Mouse (Mus musculus) layer of hippocampus, adult 18-20 months (tissue): Measurements from ENCODE around the gene Ceacam2. TPM values are rescaled to one million over a fixed set of nuclear protein-coding genes. Genes with fewer than 3 reads are reported as not detected.
A peak's percentile ranks its signal among the peaks of the same experiment; 100 is the strongest.
"Not testable (repeated sequence)": the region's sequence is repeated elsewhere in the genome, so short reads cannot be mapped to it uniquely, and the experiment has no call there.

Experiments used
- DNase-seq, 2 experiments: peaks; one replicate each; pipeline ENCODE4 v3.0.0; 2022; ENCODE audit warnings: low spot score in 2 of 2
- total RNA-seq, 2 experiments: library from RNA; stranded (reverse); gene quantifications; 2 replicates each; pipeline ENCODE4 v1.2.3; 2021

Gene Ceacam2
- total RNA-seq, 2 experiments from 2014 or later, result 0.72 to 0.99 TPM

GRCm38 (mm10) chr7:25485061-25485460 is 54.6 kb downstream of the Ceacam2 start:
- DNase-seq, result no peak

GRCm38 (mm10) chr7:25483133-25483735 is 56.4 kb downstream of the Ceacam2 start:
- no peak for DNase-seq

DNA sequence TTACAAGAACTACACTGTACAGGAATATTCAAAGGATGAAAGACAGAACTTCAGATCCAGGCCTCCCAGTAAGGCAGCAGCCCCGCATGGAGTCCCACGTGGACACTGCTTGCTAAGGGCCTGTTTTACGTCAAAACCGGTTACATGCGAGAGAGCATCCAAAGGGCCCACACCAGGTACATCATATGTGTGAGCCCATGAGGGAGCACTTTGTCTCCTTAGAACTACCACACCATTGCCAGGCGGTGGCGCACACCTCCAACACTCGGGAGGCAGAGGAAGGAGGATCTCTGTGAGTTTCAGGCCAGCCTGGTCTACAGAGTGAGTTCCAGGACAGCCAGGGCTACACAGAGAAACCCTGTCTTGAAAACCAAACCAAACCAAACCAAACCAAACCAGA is 58.9 kb downstream of the Ceacam2 start:
- DNase-seq, result not testable (repeated sequence)

- peak in 1 of 2 experiments; percentile 69 for DNase-seq
These were observed 60.2 kb downstream of the Ceacam2 start for GRCm38 (mm10) chr7:25479440-25479839.

DNA sequence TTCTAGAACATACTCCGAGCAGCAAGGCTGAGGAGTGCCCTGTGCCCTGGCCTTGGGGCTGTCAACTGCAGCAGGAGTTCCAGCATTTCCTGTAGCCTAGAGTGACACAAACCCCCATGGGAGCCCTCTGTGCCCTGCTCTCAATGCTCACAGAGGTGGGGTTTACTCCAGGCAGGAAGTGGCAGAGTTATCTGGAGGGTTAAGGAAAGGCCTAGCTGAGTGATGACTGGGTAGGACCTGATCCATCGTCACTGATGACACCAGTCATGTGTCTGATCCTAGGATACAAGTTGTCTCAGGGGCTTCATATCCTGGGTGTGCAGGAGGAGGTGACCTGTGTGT is 61.9 kb downstream of the Ceacam2 start:
- not testable (repeated sequence) for DNase-seq

DNA sequence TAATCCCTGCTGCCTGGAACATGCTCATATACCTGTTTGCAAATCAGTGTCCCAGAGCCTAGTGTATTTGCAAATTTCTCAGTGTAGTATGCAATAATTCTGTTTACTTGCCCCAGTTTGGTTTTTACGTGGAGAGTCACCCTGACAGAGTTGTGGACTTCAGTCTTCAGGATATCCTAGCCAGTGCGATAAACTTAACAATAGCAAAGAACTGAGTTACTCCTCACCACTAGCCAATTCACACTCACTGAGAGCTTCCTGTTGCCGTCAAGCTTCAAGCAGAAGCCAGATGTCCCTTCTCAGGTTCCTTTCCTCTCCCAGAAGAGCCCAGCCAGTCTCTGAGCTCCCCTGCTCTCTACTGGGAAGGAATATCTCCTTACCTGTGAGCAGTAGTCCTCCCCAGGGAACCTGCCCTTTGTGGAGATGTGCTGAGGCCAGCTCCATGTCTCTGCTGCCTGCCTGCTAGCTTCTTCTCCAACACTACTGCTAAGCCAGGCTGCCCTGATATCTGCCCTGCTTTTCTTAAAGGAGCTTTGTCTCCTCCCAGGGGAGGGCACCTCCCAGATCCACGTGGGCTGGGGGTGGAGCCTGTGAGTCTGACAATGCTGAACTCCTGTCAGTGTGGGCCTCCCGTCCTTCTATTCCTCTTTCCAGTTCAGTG is 62.4 kb downstream of the Ceacam2 start, which contains the start of gene Ceacam1:
Ceacam1 (minus strand) TSS at position 513 of the 661 bp plus-strand sequence.
- peak in 1 of 2 experiments; percentile 21 for DNase-seq

GRCm38 (mm10) chr7:25471821-25472220 is 67.8 kb downstream of the Ceacam2 start:
- not testable (repeated sequence) for DNase-seq

Other genes with a start within 250 kb of the Ceacam2 start
- 10 to 100 TPM; 19.3 to 27.7 TPM for gene Pafah1b3, start 241.9 kb downstream of the Ceacam2 start, total RNA-seq
- not detected for gene Prr19, start 238.4 kb downstream of the Ceacam2 start, total RNA-seq
- gene Tmem145, start 233.8 kb downstream of the Ceacam2 start, total RNA-seq, result 10 to 100 TPM; 23.0 to 25.0 TPM
- gene Megf8, start 222.7 kb downstream of the Ceacam2 start, total RNA-seq, result 10 to 100 TPM; 99.1 to 99.9 TPM
- not detected for gene Cnfn, start 170.1 kb downstream of the Ceacam2 start, total RNA-seq
- gene Lipe, start 141.1 kb downstream of the Ceacam2 start, total RNA-seq, result 10 to 100 TPM in 1 of 2 experiments, 1 to 10 TPM in 1; 9.4 to 11.0 TPM
- gene Cxcl17, start 127.0 kb downstream of the Ceacam2 start, total RNA-seq, result not detected
- gene Ceacam1, start 62.3 kb downstream of the Ceacam2 start, total RNA-seq, result 1 to 10 TPM; 3.2 to 3.8 TPM
- under 1 TPM in 1 of 2 experiments, not detected in 1; 0.38 TPM for gene Erich4, start 76.0 kb upstream of the Ceacam2 start, total RNA-seq
- gene Dmac2, start 79.6 kb upstream of the Ceacam2 start, total RNA-seq, result 10 to 100 TPM; 50.5 to 53.9 TPM
- 1 to 10 TPM in 1 of 2 experiments, under 1 TPM in 1; 0.61 to 1.3 TPM for gene B3gnt8, start 86.8 kb upstream of the Ceacam2 start, total RNA-seq
- 10 to 100 TPM; 37.0 to 41.2 TPM for gene Bckdha, start 119.1 kb upstream of the Ceacam2 start, total RNA-seq
- 10 to 100 TPM; 25.8 to 30.4 TPM for gene Exosc5, start 119.3 kb upstream of the Ceacam2 start, total RNA-seq
- 10 to 100 TPM in 1 of 2 experiments, 1 to 10 TPM in 1; 8.4 to 10.9 TPM for gene Tmem91, start 135.3 kb upstream of the Ceacam2 start, total RNA-seq
- gene B9d2, start 140.9 kb upstream of the Ceacam2 start, total RNA-seq, result 10 to 100 TPM; 22.2 to 26.3 TPM
- 1 to 10 TPM; 6.5 to 7.7 TPM for gene Tgfb1, start 147.1 kb upstream of the Ceacam2 start, total RNA-seq
- 10 to 100 TPM; 63.4 to 65.6 TPM for gene Ccdc97, start 179.2 kb upstream of the Ceacam2 start, total RNA-seq
- 100 to 1,000 TPM in 1 of 2 experiments, 10 to 100 TPM in 1; 99.1 to 110 TPM for gene Hnrnpul1, start 214.9 kb upstream of the Ceacam2 start, total RNA-seq
- gene Axl, start 248.8 kb upstream of the Ceacam2 start, total RNA-seq, result 10 to 100 TPM; 38.2 to 45.2 TPM